Mouse (Mus musculus) CH12.LX (cell line): Measurements from ENCODE around the gene Dcbld1. TPM values are rescaled to one million over a fixed set of nuclear protein-coding genes. Genes with fewer than 3 reads are reported as not detected.

ENCODE experiments used
- DNase-seq: peaks from one replicate; pipeline ENCODE4 v3.0.0-alpha.2; 2013; ENCODE audit errors: extremely low read depth
- H3K27ac ChIP-seq: 2 replicates; pipeline ENCODE4 v1.5.1; 2012; ENCODE audit warnings: low read depth, mild to moderate bottlenecking, control low read depth, moderate library complexity; ENCODE audit not compliant: insufficient read depth
- H3K27me3 ChIP-seq: replicated peaks from 2 replicates; pipeline ENCODE3; 2012; ENCODE audit warnings: inconsistent platforms
- H3K36me3 ChIP-seq, 2 experiments: replicated peaks in 1 of 2; 2 replicates each; pipeline versions ENCODE3 to v1.6.1; 2012; ENCODE audit warnings: inconsistent platforms in 1 of 2, low read length in 1 of 2, mild to moderate bottlenecking in 1 of 2, mixed read lengths in 1 of 2, moderate library complexity in 1 of 2; ENCODE audit not compliant: control insufficient read depth in 1 of 2, insufficient read depth in 1 of 2
- H3K4me1 ChIP-seq, 2 experiments: 2 replicates each; pipeline ENCODE4 v1.6.1; 2012; ENCODE audit warnings: inconsistent platforms in 1 of 2, moderate library complexity in 1 of 2; ENCODE audit not compliant: insufficient read depth in 2 of 2, control insufficient read depth in 1 of 2
- H3K4me2 ChIP-seq: 2 replicates; pipeline ENCODE4 v1.6.1; 2012; ENCODE audit warnings: low read depth, mild to moderate bottlenecking, control low read depth; ENCODE audit not compliant: poor library complexity, insufficient read depth, severe bottlenecking
- H3K4me3 ChIP-seq, 3 experiments: fragments of 150-350 bp in 1 of 3; sonication (generic) in 1 of 3; replicated peaks in 1 of 3; 2 replicates each; pipeline versions ENCODE3 to v1.5.1; 2011 to 2012; ENCODE audit warnings: low read depth in 2 of 3, low read length in 2 of 3, mild to moderate bottlenecking in 2 of 3, moderate library complexity in 2 of 3, control low read depth in 1 of 3, improper control_type of control experiment in 1 of 3, inconsistent platforms in 1 of 3, mixed read lengths in 1 of 3; ENCODE audit not compliant: poor library complexity in 1 of 3
- H3K79me2 ChIP-seq: replicated peaks from 2 replicates; pipeline ENCODE4 v1.6.1; 2012; ENCODE audit warnings: mild to moderate bottlenecking, moderate library complexity; ENCODE audit not compliant: control insufficient read depth, poor library complexity, insufficient read depth, severe bottlenecking; ENCODE audit errors: extremely low read depth
- H3K9ac ChIP-seq: 2 replicates; pipeline ENCODE4 v1.6.1; 2012; ENCODE audit warnings: low read depth, mild to moderate bottlenecking, control low read depth, moderate library complexity; ENCODE audit not compliant: insufficient read depth
- H3K9me3 ChIP-seq: replicated peaks from 2 replicates; pipeline ENCODE3; 2012; ENCODE audit warnings: low read length, inconsistent platforms, mixed read lengths
- CHD2 ChIP-seq: IDR thresholded peaks from 2 replicates; pipeline ENCODE4 v1.6.1; 2011; ENCODE audit warnings: low read length, improper control_type of control experiment
- CTCF ChIP-seq, 2 experiments: IDR thresholded peaks in 1 of 2; conservative IDR thresholded peaks in 1 of 2; 2 replicates each; pipeline ENCODE4 v1.5.1; 2011 to 2012; ENCODE audit warnings: low read depth in 2 of 2, low read length in 2 of 2, improper control_type of control experiment in 1 of 2, inconsistent platforms in 1 of 2, mild to moderate bottlenecking in 1 of 2, moderate library complexity in 1 of 2
- GABPA ChIP-seq: IDR thresholded peaks from 2 replicates; pipeline ENCODE4 v1.6.1; 2012; ENCODE audit warnings: low read depth, low read length, improper control_type of control experiment, inconsistent platforms; ENCODE audit not compliant: insufficient replicate concordance
- IRF4 ChIP-seq: IDR thresholded peaks from 2 replicates; pipeline ENCODE4 v1.6.1; 2014; ENCODE audit warnings: low read depth, mild to moderate bottlenecking, inconsistent platforms, low read length, improper control_type of control experiment
- JUND ChIP-seq: conservative IDR thresholded peaks from 2 replicates; pipeline ENCODE4 v1.6.1; 2011; ENCODE audit warnings: low read depth, low read length, improper control_type of control experiment
- KAT2A ChIP-seq: IDR thresholded peaks from 2 replicates; pipeline ENCODE4 v1.6.1; 2012; ENCODE audit warnings: low read length, improper control_type of control experiment, inconsistent platforms; ENCODE audit not compliant: insufficient replicate concordance
- MAFK ChIP-seq: IDR thresholded peaks from 2 replicates; pipeline ENCODE4 v1.6.1; 2011; ENCODE audit warnings: low read length, improper control_type of control experiment; ENCODE audit not compliant: insufficient replicate concordance
- NRF1 ChIP-seq: IDR thresholded peaks from 2 replicates; pipeline ENCODE4 v1.6.1; 2014; ENCODE audit warnings: low read depth, mild to moderate bottlenecking, inconsistent platforms, low read length, improper control_type of control experiment, moderate library complexity
- PAX5 ChIP-seq: IDR thresholded peaks from 2 replicates; pipeline ENCODE4 v1.6.1; 2012; ENCODE audit warnings: low read length, inconsistent platforms, mixed read lengths
- POLR2A ChIP-seq: IDR thresholded peaks from 2 replicates; pipeline ENCODE4 v1.6.1; 2011; ENCODE audit warnings: low read depth, mild to moderate bottlenecking, improper control_type of control experiment, low read length
- RAD21 ChIP-seq: IDR thresholded peaks from 2 replicates; pipeline ENCODE4 v1.6.1; 2011; ENCODE audit warnings: low read depth, mild to moderate bottlenecking, low read length, improper control_type of control experiment, moderate library complexity
- RCOR1 ChIP-seq: conservative IDR thresholded peaks from 2 replicates; pipeline ENCODE4 v1.6.1; 2012; ENCODE audit warnings: low read depth, mild to moderate bottlenecking, inconsistent platforms, low read length, improper control_type of control experiment
- SIN3A ChIP-seq: IDR thresholded peaks from 2 replicates; pipeline ENCODE4 v1.6.1; 2012; ENCODE audit warnings: low read length, improper control_type of control experiment, inconsistent platforms
- SMC3 ChIP-seq: IDR thresholded peaks from 2 replicates; pipeline ENCODE4 v1.6.1; 2011; ENCODE audit warnings: low read depth, low read length, improper control_type of control experiment
- TBP ChIP-seq: conservative IDR thresholded peaks from 2 replicates; pipeline ENCODE4 v1.6.1; 2011; ENCODE audit warnings: low read depth, low read length, improper control_type of control experiment
- dilution Hi-C: fragments of 300-500 bp; cut with MboI; formaldehyde crosslinking; loops from 2 replicates; pipeline ENCODE4 v1.14.3; 2020; ENCODE audit warnings: low sequenced_read_pairs; ENCODE audit not compliant: extremely low pct_unique_long_range_greater_than_20kb, extremely low pct_ligation_motif_present
- in situ Hi-C: fragments of 300-500 bp; cut with MboI; formaldehyde crosslinking; loops from 3 replicates; pipeline ENCODE4 v1.14.3; 2019; ENCODE audit warnings: low sequenced_read_pairs, low pct_ligation_motif_present, low pct_unique_long_range_greater_than_20kb, mixed read lengths
- polyA plus RNA-seq: library from polyadenylated mRNA; unstranded; fragments of >175 nt; gene quantifications from 2 replicates; pipeline ENCODE4 v1.2.1, GENCODE M21; 2012; ENCODE audit warnings: low read depth; ENCODE audit not compliant: insufficient read length
- total RNA-seq, 2 experiments: library from RNA; depleted of rRNA; stranded (reverse); fragments of 300-350 nt in 1 of 2; fragments of >200 nt in 1 of 2; gene quantifications; 2 replicates each; pipeline ENCODE4 v1.2.3; 2012 to 2014

The Dcbld1 gene
- total and polyA plus RNA-seq, 3 experiments: 0.93 to 3.5 (median 2.7) TPM

DNA sequence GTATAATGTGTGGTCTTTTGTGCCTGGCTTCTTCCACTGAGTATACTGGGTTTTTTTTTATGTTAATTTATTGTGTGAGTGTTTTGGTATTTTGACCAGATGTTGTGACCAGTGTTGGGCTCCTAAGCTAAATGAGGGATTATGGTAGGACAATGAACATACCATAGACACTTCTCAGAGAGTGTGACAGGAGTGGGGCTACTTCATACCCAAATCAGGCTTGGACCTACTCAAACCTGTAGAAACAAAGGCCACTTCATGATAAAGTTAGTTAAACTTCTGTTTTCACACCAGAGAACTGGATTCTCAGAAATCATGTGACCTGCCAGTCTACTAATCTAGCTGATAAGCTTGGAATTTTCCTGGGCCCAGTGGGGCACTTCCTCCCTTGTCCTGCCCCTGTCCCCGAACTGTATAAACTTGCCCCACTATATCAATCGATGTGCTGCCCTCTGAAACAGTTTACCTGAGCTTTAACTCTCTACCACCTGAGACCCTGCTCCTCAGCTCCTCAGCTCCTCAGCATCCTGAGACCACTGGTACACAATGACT lies 18.1 kb upstream of the Dcbld1 start:
- TF ChIP-seq KAT2A (no peak), POLR2A (no peak), CHD2 (no peak), NRF1 (no peak), RCOR1 (no peak), TBP (no peak), SMC3 (no peak)
- TF ChIP-seq, all 38 proteins: peak for 0
- no peaks in the 10 kb centered on the region for H3K79me2 ChIP-seq
- H3K27me3 ChIP-seq: no peaks in the 10 kb centered on the region
- no peak overlapping the region for H3K4me2 ChIP-seq
- H3K36me3 ChIP-seq: no peaks in the 10 kb centered on the region
- in situ Hi-C loops (no loop called here), dilution Hi-C loops (no loop called here)
- no peak overlapping the region for H3K27ac ChIP-seq
- H3K4me1 ChIP-seq: no peaks in the 10 kb centered on the region
- H3K9me3 ChIP-seq: no peaks in the 10 kb centered on the region
- no peak overlapping the region for H3K4me3 ChIP-seq
- no peak overlapping the region for H3K9ac ChIP-seq
- DNase-seq: no peak

DNA sequence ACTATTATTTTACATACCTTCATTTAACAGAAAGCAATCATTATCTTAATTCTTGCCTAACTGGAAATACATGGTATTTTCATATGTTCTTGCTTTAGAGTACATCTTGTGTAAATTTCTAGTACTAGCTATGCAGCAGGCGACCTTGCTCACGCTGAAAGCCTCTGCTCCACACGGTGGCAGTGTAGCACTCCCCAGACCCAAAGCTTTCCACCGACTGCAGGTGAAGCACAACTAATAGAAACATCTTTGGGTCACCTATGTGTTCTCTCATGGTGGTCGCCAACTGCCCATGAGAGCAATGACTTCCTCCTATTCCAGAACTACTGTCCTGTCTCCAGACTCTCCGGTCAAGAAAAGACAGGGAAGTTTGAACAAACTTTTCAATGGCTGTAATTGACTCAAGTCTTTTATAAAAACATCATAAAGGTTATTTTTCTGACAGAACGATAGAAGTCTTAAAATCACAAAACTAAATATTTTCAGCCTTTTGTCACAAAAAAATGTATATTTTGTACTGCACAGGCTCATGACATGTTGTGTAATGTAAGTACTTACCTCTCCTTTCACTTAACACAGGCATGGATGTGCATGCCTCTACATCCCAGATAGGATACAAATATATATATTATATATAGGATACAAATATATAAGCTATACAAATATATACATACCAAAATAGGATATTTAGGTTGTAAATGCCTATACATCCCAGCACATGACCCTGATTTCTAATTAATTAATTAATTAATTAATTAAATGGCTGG lies 16.4 kb upstream of the Dcbld1 start:
- H3K36me3 ChIP-seq: no peaks in the 10 kb centered on the region
- in situ Hi-C loops: no loop called here
- no peaks in the 10 kb centered on the region for H3K4me1 ChIP-seq
- H3K27ac ChIP-seq: no peak overlapping the region
- H3K79me2 ChIP-seq: no peaks in the 10 kb centered on the region
- H3K9me3 ChIP-seq: no peaks in the 10 kb centered on the region
- dilution Hi-C loops: no loop called here
- H3K27me3 ChIP-seq: no peaks in the 10 kb centered on the region
- no peak overlapping the region for H3K4me2 ChIP-seq
- DNase-seq: peak; percentile 45
- H3K4me3 ChIP-seq: no peak overlapping the region
- peak; percentile 77 for TF ChIP-seq RAD21
- TF ChIP-seq SMC3: peak; percentile 90
- peak; percentile 24 to 85; a peak in 3 of 4 replicates for TF ChIP-seq CTCF (conservative IDR thresholded peaks at IDR 0.05 in 1 of 2, IDR thresholded peaks at IDR 0.05 in 1 of 2; ENCODE audit: low read depth in 2 of 2, low read length in 2 of 2)
- no peak for TF ChIP-seq JUND
- no peak for TF ChIP-seq PAX5
- no peak for TF ChIP-seq GABPA
- TF ChIP-seq SIN3A: no peak
- TF ChIP-seq MAFK: no peak
- no peak for TF ChIP-seq RCOR1
- no peak for TF ChIP-seq IRF4
- H3K9ac ChIP-seq: no peak overlapping the region
